Mouse (Mus musculus): Measurements from ENCODE around the gene Myo1d. TPM values are rescaled to one million over a fixed set of nuclear protein-coding genes. Genes with fewer than 3 reads are reported as not detected.

Gene Myo1d
- total and polyA plus RNA-seq, 3 experiments: 15.9 to 81.1 (median 41.7) TPM

DNA sequence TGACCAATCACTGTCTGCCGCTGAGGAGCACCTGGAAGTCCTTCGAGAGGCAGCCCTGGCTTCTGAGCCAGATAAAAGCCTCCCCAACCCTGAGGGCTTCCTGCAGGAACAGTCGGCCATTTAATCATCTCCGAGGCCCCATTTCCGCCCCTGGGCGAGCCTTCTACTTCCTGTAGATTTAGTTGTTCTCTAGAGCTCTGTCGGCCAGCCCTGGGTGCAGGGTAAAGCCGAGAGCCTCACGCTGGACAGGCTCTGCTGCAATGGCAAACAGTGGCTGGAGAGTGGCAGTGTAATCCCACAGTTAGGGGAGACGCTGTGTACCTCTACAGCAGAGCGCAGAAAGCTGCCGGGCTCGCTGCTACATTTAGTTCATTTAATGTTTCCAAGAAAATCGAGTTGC lies 41.5 kb upstream of the Myo1d start:
- H3K4me1 ChIP-seq (ENCODE audit: control insufficient read depth in 1 of 2, insufficient read depth in 2 of 2, low read length in 2 of 2): peaks cover 0 to 5% of the 10 kb centered on the region in 2 experiments; a peak in 2 of 4 replicates
- no peaks in the 10 kb centered on the region for H3K27me3 ChIP-seq (ENCODE audit: control insufficient read depth in 1 of 2, insufficient read depth in 2 of 2, low read length in 2 of 2)
- H3K79me2 ChIP-seq (ENCODE audit: control insufficient read depth, insufficient read depth, low read length, poor library complexity): no peaks in the 10 kb centered on the region
- H3K9me3 ChIP-seq (replicated peaks; ENCODE audit: insufficient read depth, low read length): no peaks in the 10 kb centered on the region
- no peak overlapping the region for H3K27ac ChIP-seq (ENCODE audit: control insufficient read depth, low read depth, low read length)
- H3K36me3 ChIP-seq (ENCODE audit: control insufficient read depth in 1 of 2, insufficient read depth in 2 of 2, low read length in 2 of 2): peaks cover 0 to 2% of the 10 kb centered on the region in 2 experiments; a peak in 1 of 4 replicates
- no peak for DNase-seq (ENCODE audit: low read depth, low spot score)
- no peak overlapping the region for H3K4me3 ChIP-seq (ENCODE audit: control insufficient read depth in 1 of 2, insufficient read depth in 1 of 2, low read depth in 2 of 2, low read length in 2 of 2)
- TF ChIP-seq SIN3A (IDR thresholded peaks at IDR 0.05; ENCODE audit: low read length) (no peak), POLR2AphosphoS5 (IDR thresholded peaks at IDR 0.05; ENCODE audit: borderline replicate concordance, low read depth, low read length) (no peak), GATA1 (IDR thresholded peaks at IDR 0.05; ENCODE audit: low read depth, low read length) (no peak)
- no peak overlapping the region for H3K9ac ChIP-seq (ENCODE audit: control insufficient read depth, low read depth, low read length, poor library complexity, severe bottlenecking)

DNA sequence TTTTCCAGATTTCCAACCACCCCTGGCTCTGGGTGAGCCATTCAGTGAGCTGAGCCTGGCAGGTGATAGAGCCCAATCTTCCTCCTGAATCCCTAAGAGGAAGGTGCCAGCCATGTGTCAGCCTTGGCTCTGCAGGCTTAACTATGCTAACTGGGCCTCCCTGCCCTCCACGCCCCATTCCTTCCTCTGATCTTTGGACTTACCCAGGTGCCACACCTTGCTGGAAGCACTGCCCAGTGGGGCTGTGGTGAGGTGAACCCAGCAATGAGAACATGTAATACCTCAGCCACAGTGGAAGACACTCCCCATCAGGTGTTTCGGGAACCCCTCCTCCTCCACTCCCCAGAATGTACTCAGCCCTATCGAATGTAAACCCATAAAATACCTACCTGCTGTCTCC lies 40.3 kb upstream of the Myo1d start:
- no peaks in the 10 kb centered on the region for H3K27me3 ChIP-seq (ENCODE audit: control insufficient read depth in 1 of 2, insufficient read depth in 2 of 2, low read length in 2 of 2)
- H3K9me3 ChIP-seq (replicated peaks; ENCODE audit: insufficient read depth, low read length): no peaks in the 10 kb centered on the region
- no peak overlapping the region for H3K27ac ChIP-seq (ENCODE audit: control insufficient read depth, low read depth, low read length)
- H3K4me3 ChIP-seq (ENCODE audit: control insufficient read depth in 1 of 2, insufficient read depth in 1 of 2, low read depth in 2 of 2, low read length in 2 of 2): no peak overlapping the region
- H3K9ac ChIP-seq (ENCODE audit: control insufficient read depth, low read depth, low read length, poor library complexity, severe bottlenecking): no peak overlapping the region
- H3K79me2 ChIP-seq (ENCODE audit: control insufficient read depth, insufficient read depth, low read length, poor library complexity): no peaks in the 10 kb centered on the region
- peaks cover 0 to 5% of the 10 kb centered on the region in 2 experiments; a peak in 2 of 4 replicates for H3K4me1 ChIP-seq (ENCODE audit: control insufficient read depth in 1 of 2, insufficient read depth in 2 of 2, low read length in 2 of 2)
- TF ChIP-seq TAL1 (IDR thresholded peaks at IDR 0.05; ENCODE audit: low read length): no peak
- H3K36me3 ChIP-seq (ENCODE audit: control insufficient read depth in 1 of 2, insufficient read depth in 2 of 2, low read length in 2 of 2): peaks cover 0 to 2% of the 10 kb centered on the region in 2 experiments; a peak in 1 of 4 replicates
- no peak for DNase-seq (ENCODE audit: low read depth, low spot score)

DNA sequence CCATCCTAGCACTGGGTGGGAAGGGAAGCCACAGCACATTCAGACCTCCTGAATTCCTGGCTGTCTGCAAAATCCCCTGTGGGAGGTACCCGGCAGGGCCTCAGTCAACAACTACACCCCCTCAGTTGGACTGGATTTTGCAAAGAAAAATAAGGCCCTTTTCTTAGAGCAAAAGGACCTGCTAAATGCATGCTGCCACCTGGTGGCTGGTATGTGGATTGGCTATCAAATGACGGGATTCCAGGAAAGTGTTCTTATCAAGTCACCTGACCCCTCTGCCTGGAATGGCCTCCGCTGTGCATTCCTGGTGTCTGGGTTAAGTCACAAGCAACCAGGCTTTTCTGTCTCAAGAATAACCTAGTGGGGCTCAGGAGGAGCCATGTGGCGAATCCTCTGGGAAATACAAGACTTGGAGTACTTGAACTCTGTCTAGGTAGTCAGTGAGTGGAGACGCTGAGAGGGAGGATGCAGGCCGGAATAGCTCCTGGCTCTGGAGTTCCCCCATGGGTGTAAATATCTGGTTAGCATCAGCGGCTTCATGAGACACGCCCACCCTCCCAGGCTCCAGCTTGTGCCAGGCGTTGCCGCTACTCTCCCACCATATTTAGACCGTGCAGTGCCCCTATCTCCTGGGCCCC lies 38.4 kb upstream of the Myo1d start:
- Histone ChIP-seq H3K9me3 (replicated peaks; ENCODE audit: insufficient read depth, low read length) (no peaks in the 10 kb centered on the region), H3K9ac (ENCODE audit: control insufficient read depth, low read depth, low read length, poor library complexity, severe bottlenecking) (no peak overlapping the region), H3K36me3 (ENCODE audit: control insufficient read depth in 1 of 2, insufficient read depth in 2 of 2, low read length in 2 of 2) (peaks cover 0 to 2% of the 10 kb centered on the region in 2 experiments; a peak in 1 of 4 replicates), H3K27ac (ENCODE audit: control insufficient read depth, low read depth, low read length) (no peak overlapping the region), H3K79me2 (ENCODE audit: control insufficient read depth, insufficient read depth, low read length, poor library complexity) (no peaks in the 10 kb centered on the region), H3K4me3 (ENCODE audit: control insufficient read depth in 1 of 2, insufficient read depth in 1 of 2, low read depth in 2 of 2, low read length in 2 of 2) (no peak overlapping the region), H3K4me1 (ENCODE audit: control insufficient read depth in 1 of 2, insufficient read depth in 2 of 2, low read length in 2 of 2) (peaks cover 0 to 5% of the 10 kb centered on the region in 2 experiments; a peak in 2 of 4 replicates), H3K27me3 (ENCODE audit: control insufficient read depth in 1 of 2, insufficient read depth in 2 of 2, low read length in 2 of 2) (no peaks in the 10 kb centered on the region)
- DNase-seq (ENCODE audit: low read depth, low spot score): peak; percentile 92
- TF ChIP-seq KAT2A (conservative IDR thresholded peaks at IDR 0.05; ENCODE audit: low read depth, low read length) (no peak), E2F4 (IDR thresholded peaks at IDR 0.05; ENCODE audit: borderline replicate concordance, low read depth, low read length) (no peak), RAD21 (IDR thresholded peaks at IDR 0.05; ENCODE audit: low read depth, low read length) (peak; percentile 96), ZC3H11A (IDR thresholded peaks at IDR 0.05; ENCODE audit: low read depth, low read length) (peak; percentile 97), USF1 (IDR thresholded peaks at IDR 0.05; ENCODE audit: low read depth, low read length) (peak; percentile 90), MYB (IDR thresholded peaks at IDR 0.05; ENCODE audit: low read depth, low read length) (no peak), USF2 (IDR thresholded peaks at IDR 0.05; ENCODE audit: borderline replicate concordance in 1 of 2, insufficient read depth in 1 of 2, low read depth in 1 of 2, low read length in 2 of 2) (peak in 1 of 2 experiments; percentile 50; a peak in 1 of 4 replicates), BHLHE40 (IDR thresholded peaks at IDR 0.05; ENCODE audit: borderline replicate concordance, low read depth, low read length) (peak; percentile 71), RCOR1 (IDR thresholded peaks at IDR 0.05; ENCODE audit: low read depth, low read length) (0 out of 2 replicates have a peak, but pooled peaks have one; percentile 34), CTCF (IDR thresholded peaks at IDR 0.05 in 2 of 3, conservative IDR thresholded peaks at IDR 0.05 in 1 of 3; ENCODE audit: control insufficient read depth in 1 of 3, insufficient read depth in 1 of 3, low read depth in 2 of 3, low read length in 3 of 3, poor library complexity in 1 of 3, severe bottlenecking in 1 of 3) (peak; percentile 86 to 99 (median 87)), SMC3 (IDR thresholded peaks at IDR 0.05; ENCODE audit: low read depth, low read length) (peak; percentile 100), ZNF384 (IDR thresholded peaks at IDR 0.05; ENCODE audit: low read depth, low read length) (no peak), POLR2A (IDR thresholded peaks at IDR 0.05; ENCODE audit: control insufficient read depth in 1 of 2, insufficient read depth in 1 of 2, low read depth in 1 of 2, low read length in 2 of 2, poor library complexity in 1 of 2) (0 out of 4 replicates have a peak, but pooled peaks of 1 of the 2 experiments have one; percentile 44), SIN3A (IDR thresholded peaks at IDR 0.05; ENCODE audit: low read length) (peak; percentile 42; the same call in 1 of the 2 replicates), TBP (IDR thresholded peaks at IDR 0.05; ENCODE audit: low read depth, low read length) (0 out of 2 replicates have a peak, but pooled peaks have one; percentile 20), GATA1 (IDR thresholded peaks at IDR 0.05; ENCODE audit: low read depth, low read length) (peak; percentile 63)

Measured in MEL (cell line).